Mouse (Mus musculus): ENCODE results near the gene 1810010H24Rik. TPM values are rescaled to one million over a fixed set of nuclear protein-coding genes. Genes with fewer than 3 reads are reported as not detected.

1810010H24Rik gene
- polyA plus RNA-seq, 1 experiment from 2014 or later, result 3.4 TPM

- Histone ChIP-seq H3K4me3 (replicated peaks) (peak overlapping the region; percentile 63), H3K4me1 (peaks cover 20% of the 10 kb centered on the region), H3K36me3 (no peaks in the 10 kb centered on the region), H3K4me2 (peak overlapping the region; percentile 95), H3K9me3 (no peaks in the 10 kb centered on the region), H3K27ac (peak overlapping the region; percentile 90; the same call in 1 of the 2 replicates), H3K9ac (no peak overlapping the region), H3K27me3 (replicated peaks) (no peaks in the 10 kb centered on the region)
- no peak for ATAC-seq (ENCODE audit: insufficient read depth, low FRiP score, low read depth)
- WGBS, result 52% methylated on average over 6 of the region's 6 CpGs
These were observed 3.3 kb downstream of the 1810010H24Rik start for GRCm38 (mm10) chr11:107028754-107029153.

DNA sequence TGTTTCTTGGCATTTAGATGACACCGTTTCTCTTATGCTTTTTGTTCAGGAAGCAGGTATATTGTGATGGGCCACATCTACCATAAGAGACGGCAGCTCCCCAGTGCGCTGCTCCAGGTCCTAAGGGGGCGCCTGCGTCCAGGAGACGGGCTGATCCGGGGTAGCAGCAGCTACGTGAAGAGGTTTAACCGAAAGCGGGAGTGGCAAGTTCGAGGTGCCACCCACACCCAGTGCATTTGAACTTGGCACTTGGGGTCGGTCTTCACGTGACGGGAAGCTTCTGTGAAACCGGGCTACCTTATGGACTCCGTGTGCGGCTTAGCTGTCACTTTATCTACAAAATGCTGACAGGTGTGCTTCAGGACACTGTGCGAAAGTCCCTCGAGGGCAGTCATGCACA, 4.1 kb downstream of the 1810010H24Rik start:
- 41% methylated on average over 19 of the region's 19 CpGs for WGBS
- H3K4me2 ChIP-seq, result no peak overlapping the region
- H3K27me3 ChIP-seq (replicated peaks), result no peaks in the 10 kb centered on the region
- no peaks in the 10 kb centered on the region for H3K36me3 ChIP-seq
- no peak overlapping the region for H3K9ac ChIP-seq
- ATAC-seq (ENCODE audit: insufficient read depth, low FRiP score, low read depth), result no peak
- no peak overlapping the region for H3K4me3 ChIP-seq (replicated peaks)
- H3K9me3 ChIP-seq, result no peaks in the 10 kb centered on the region
- no peak overlapping the region for H3K27ac ChIP-seq
- H3K4me1 ChIP-seq, result peaks cover 20% of the 10 kb centered on the region

GRCm38 (mm10) chr11:107031635-107032034, 6.2 kb downstream of the 1810010H24Rik start:
- no peaks in the 10 kb centered on the region for H3K27me3 ChIP-seq (replicated peaks)
- H3K27ac ChIP-seq, result no peak overlapping the region
- H3K4me3 ChIP-seq (replicated peaks), result no peak overlapping the region
- 46% methylated on average over 7 of the region's 7 CpGs for WGBS
- 0 out of 2 replicates have a peak, but pooled peaks cover 3% of the 10 kb centered on the region for H3K4me1 ChIP-seq
- H3K4me2 ChIP-seq, result no peak overlapping the region
- H3K36me3 ChIP-seq, result 0 out of 2 replicates have a peak, but pooled peaks cover under 1% of the 10 kb centered on the region
- ATAC-seq (ENCODE audit: insufficient read depth, low FRiP score, low read depth), result no peak
- no peak overlapping the region for H3K9ac ChIP-seq
- no peaks in the 10 kb centered on the region for H3K9me3 ChIP-seq

- Histone ChIP-seq H3K9ac (no peak overlapping the region), H3K4me3 (replicated peaks) (no peak overlapping the region), H3K36me3 (peaks cover 18% of the 10 kb centered on the region; the same call in 1 of the 2 replicates), H3K4me2 (no peak overlapping the region), H3K4me1 (no peaks in the 10 kb centered on the region), H3K27me3 (replicated peaks) (no peaks in the 10 kb centered on the region), H3K9me3 (no peaks in the 10 kb centered on the region), H3K27ac (no peak overlapping the region)
- 77% methylated on average over 10 of the region's 10 CpGs for WGBS
- no peak for ATAC-seq (ENCODE audit: insufficient read depth, low FRiP score, low read depth)
These were observed 8.8 kb downstream of the 1810010H24Rik start for GRCm38 (mm10) chr11:107034085-107034810.

- ATAC-seq (ENCODE audit: insufficient read depth, low FRiP score, low read depth), result no peak
- H3K36me3 ChIP-seq, result peaks cover 43% of the 10 kb centered on the region
- H3K27me3 ChIP-seq (replicated peaks), result no peaks in the 10 kb centered on the region
- no peak overlapping the region for H3K4me3 ChIP-seq (replicated peaks)
- H3K9me3 ChIP-seq, result no peaks in the 10 kb centered on the region
- H3K4me2 ChIP-seq, result no peak overlapping the region
- H3K27ac ChIP-seq, result no peak overlapping the region
- H3K9ac ChIP-seq, result no peak overlapping the region
- no peaks in the 10 kb centered on the region for H3K4me1 ChIP-seq
- 95% methylated on average over 5 of the region's 5 CpGs for WGBS
These were observed 13.9 kb downstream of the 1810010H24Rik start for GRCm38 (mm10) chr11:107039417-107039816.

- H3K27ac ChIP-seq, result no peak overlapping the region
- no peak overlapping the region for H3K4me2 ChIP-seq
- no peak overlapping the region for H3K9ac ChIP-seq
- H3K9me3 ChIP-seq, result no peaks in the 10 kb centered on the region
- H3K27me3 ChIP-seq (replicated peaks), result no peaks in the 10 kb centered on the region
- H3K36me3 ChIP-seq, result peaks cover 53% of the 10 kb centered on the region
- H3K4me3 ChIP-seq (replicated peaks), result no peak overlapping the region
- no peaks in the 10 kb centered on the region for H3K4me1 ChIP-seq
- ATAC-seq (ENCODE audit: insufficient read depth, low FRiP score, low read depth), result no peak
- WGBS, result 70% methylated on average over 3 of the region's 3 CpGs
These were observed 15.9 kb downstream of the 1810010H24Rik start for GRCm38 (mm10) chr11:107041396-107041795.

DNA sequence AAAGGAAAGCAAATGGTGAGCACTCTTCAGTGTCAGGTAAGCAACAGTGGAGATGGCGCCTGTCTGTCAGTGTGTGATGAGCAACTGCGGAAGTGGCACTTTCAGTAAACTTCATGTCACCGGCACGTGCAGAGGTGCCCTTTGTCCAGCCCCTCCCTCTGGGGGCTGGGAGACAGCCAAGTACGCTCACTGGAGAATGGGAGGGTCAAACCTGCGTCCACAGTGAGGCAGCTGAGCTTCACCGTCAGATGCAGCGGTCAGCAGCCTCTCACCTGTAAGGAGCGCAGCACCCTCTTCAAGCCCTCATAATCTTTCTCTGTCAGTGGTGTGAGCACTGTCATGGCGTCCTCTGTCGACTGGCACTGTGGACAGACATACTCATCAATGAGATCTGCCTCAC, 17.9 kb downstream of the 1810010H24Rik start:
- H3K9ac ChIP-seq, result no peak overlapping the region
- H3K4me2 ChIP-seq, result no peak overlapping the region
- H3K9me3 ChIP-seq, result no peaks in the 10 kb centered on the region
- H3K4me3 ChIP-seq (replicated peaks), result no peak overlapping the region
- peaks cover 46% of the 10 kb centered on the region for H3K36me3 ChIP-seq
- ATAC-seq (ENCODE audit: insufficient read depth, low FRiP score, low read depth), result no peak
- 85% methylated on average over 11 of the region's 11 CpGs for WGBS
- no peaks in the 10 kb centered on the region for H3K27me3 ChIP-seq (replicated peaks)
- no peaks in the 10 kb centered on the region for H3K4me1 ChIP-seq
- H3K27ac ChIP-seq, result no peak overlapping the region

DNA sequence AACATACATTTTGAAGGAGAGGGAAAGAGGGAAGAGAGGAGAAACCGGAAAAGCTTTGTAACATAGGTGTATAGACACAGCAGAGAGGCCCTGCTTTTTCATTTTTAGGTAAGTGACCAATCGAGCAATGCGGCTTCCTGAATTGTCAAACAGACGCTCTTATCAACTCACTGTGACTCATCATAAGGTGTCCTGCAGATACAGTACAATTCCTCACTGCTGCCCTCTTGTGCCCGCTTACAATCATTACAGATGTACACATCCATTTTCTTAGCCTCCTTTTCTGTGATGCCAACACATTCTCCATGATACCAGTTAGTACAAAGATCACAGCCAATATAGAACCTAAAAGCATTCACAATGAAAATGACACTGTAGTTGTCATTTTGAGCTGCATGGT, 18.8 kb downstream of the 1810010H24Rik start:
- no peaks in the 10 kb centered on the region for H3K27me3 ChIP-seq (replicated peaks)
- H3K27ac ChIP-seq, result no peak overlapping the region; the same call in 1 of the 2 replicates
- H3K9me3 ChIP-seq, result no peaks in the 10 kb centered on the region
- H3K4me3 ChIP-seq (replicated peaks), result no peak overlapping the region
- H3K36me3 ChIP-seq, result peaks cover 41% of the 10 kb centered on the region
- H3K9ac ChIP-seq, result no peak overlapping the region
- no peak for ATAC-seq (ENCODE audit: insufficient read depth, low FRiP score, low read depth)
- H3K4me1 ChIP-seq, result no peaks in the 10 kb centered on the region
- 39% methylated on average over 5 of the region's 5 CpGs for WGBS
- H3K4me2 ChIP-seq, result no peak overlapping the region

- ATAC-seq (ENCODE audit: insufficient read depth, low FRiP score, low read depth), result no peak
- no peak overlapping the region for H3K9ac ChIP-seq
- peaks cover 36% of the 10 kb centered on the region for H3K36me3 ChIP-seq
- H3K4me1 ChIP-seq, result no peaks in the 10 kb centered on the region
- H3K9me3 ChIP-seq, result no peaks in the 10 kb centered on the region
- whole genome bisulfite sequencing, result 79% methylated on average over 4 of the region's 4 CpGs
- H3K27me3 ChIP-seq (replicated peaks), result no peaks in the 10 kb centered on the region
- H3K4me3 ChIP-seq (replicated peaks), result no peak overlapping the region
- no peak overlapping the region for H3K27ac ChIP-seq
- H3K4me2 ChIP-seq, result no peak overlapping the region
These were observed 20.1 kb downstream of the 1810010H24Rik start for GRCm38 (mm10) chr11:107045546-107045945.

DNA sequence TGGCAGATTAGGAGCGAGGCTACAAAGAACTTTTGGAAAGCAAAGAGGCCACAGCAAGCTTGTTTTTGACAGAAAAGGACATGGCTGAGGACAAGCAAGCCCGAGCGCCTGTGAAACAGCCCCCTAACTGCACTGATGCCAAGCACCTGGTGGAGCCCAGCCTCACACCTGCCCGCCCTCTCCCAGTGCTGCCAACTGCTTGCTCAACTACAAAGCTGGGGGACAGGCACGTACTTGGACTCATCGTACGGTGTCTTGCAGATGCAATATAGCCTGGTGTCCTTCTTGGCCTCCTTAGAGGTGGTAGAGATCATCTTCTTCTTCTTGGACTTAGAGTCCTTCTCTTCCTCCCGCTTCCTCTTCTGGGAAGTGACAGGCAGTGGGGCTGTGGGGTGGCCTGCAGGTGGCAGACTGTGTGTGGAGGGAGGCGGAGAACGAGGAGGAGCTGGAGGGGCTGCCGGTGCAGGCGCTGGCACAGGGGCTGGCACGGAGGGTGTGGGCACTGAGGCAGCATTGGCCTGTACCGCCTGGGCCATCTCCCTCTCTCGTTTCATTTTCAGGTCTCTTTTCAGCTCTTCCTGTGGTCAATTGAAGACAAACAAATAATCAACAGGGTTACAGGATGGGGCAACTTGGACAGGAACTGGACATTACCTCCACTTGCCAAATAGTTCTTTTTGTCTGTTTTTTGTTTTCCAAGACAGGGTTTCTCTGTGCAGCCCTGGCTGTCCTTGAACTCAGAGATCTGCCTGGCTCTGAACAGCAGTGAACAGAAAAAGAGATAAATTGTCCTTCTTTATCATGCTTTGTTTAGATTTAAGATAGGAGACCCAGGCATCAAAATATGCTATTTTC, 21.5 kb downstream of the 1810010H24Rik start:
- Histone ChIP-seq H3K9ac (no peak overlapping the region), H3K27me3 (replicated peaks) (no peaks in the 10 kb centered on the region), H3K36me3 (peaks cover 34% of the 10 kb centered on the region), H3K9me3 (no peaks in the 10 kb centered on the region), H3K4me1 (no peaks in the 10 kb centered on the region), H3K4me3 (replicated peaks) (no peak overlapping the region), H3K27ac (no peak overlapping the region), H3K4me2 (no peak overlapping the region)
- WGBS, result 91% methylated on average over 15 of the region's 15 CpGs
- ATAC-seq (ENCODE audit: insufficient read depth, low FRiP score, low read depth), result no peak

DNA sequence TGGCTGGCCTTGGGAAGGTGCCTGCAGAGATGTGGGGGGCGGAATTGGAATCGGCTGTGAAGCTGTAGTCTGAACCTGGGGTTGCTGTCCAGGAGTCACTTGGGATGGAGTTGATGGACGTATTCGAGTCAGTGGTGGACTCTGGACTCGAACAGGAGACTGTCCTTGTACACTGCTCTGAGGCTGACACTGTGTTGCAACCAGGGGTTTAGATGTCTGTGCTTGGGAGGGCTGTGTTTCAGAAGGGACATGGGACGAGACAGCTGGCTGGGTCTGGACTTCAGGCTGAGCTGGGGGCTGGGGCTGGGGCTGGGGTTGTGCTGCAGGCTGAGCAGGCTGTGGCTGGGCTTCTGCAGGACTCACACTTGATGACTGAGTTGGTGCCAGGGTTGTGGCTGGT, 29.4 kb downstream of the 1810010H24Rik start:
- Histone ChIP-seq H3K27me3 (replicated peaks) (no peaks in the 10 kb centered on the region), H3K27ac (no peak overlapping the region), H3K9ac (no peak overlapping the region), H3K4me1 (no peaks in the 10 kb centered on the region), H3K9me3 (no peaks in the 10 kb centered on the region), H3K4me3 (replicated peaks) (no peak overlapping the region), H3K36me3 (peaks cover 60% of the 10 kb centered on the region), H3K4me2 (no peak overlapping the region)
- WGBS, result 90% methylated on average over 6 of the region's 6 CpGs
- ATAC-seq (ENCODE audit: insufficient read depth, low FRiP score, low read depth), result no peak

DNA sequence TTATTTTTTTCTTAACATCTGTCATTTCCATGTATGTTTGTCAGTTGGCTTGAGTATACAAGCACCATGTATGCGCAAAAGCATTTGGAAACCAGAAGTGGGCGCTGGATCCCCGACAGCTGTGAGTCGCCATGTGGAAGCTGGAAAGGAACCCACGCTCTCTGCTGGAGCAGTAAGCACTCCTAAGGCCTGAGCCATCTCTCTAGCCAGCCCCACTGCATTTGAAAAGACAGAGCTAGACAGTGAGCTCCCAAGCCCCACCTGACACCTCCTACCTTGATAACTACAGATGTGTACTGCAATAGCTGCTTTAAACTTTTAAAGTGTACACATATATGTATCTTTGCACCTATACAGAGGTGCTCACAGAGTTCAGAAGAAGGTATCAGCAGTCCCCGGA, 31.9 kb downstream of the 1810010H24Rik start:
- Histone ChIP-seq H3K27ac (no peak overlapping the region), H3K4me3 (replicated peaks) (no peak overlapping the region), H3K36me3 (peaks cover 71% of the 10 kb centered on the region), H3K4me1 (no peaks in the 10 kb centered on the region), H3K4me2 (no peak overlapping the region), H3K9ac (no peak overlapping the region), H3K27me3 (replicated peaks) (no peaks in the 10 kb centered on the region), H3K9me3 (no peaks in the 10 kb centered on the region)
- 92% methylated on average over 6 of the region's 6 CpGs for WGBS
- no peak for ATAC-seq (ENCODE audit: insufficient read depth, low FRiP score, low read depth)
